Mouse (Mus musculus) c-Kit-positive CD71-positive TER-119-positive erythroid progenitor cells, embryonic 14.5 days (primary cell): ENCODE measurements around the gene Carhsp1.
A peak's percentile ranks its signal among the peaks of the same experiment; 100 is the strongest.

Source experiments
- DNase-seq: peaks from one replicate; pipeline ENCODE4 v3.0.0-alpha.2; 2013; ENCODE audit warnings: low spot score

The Carhsp1 gene

GRCm38 (mm10) chr16:8675559-8675958 is 3.6 kb upstream of the Carhsp1 start:
- DNase-seq: peak; percentile 65

GRCm38 (mm10) chr16:8674165-8674564 is 2.2 kb upstream of the Carhsp1 start:
- DNase-seq: peak; percentile 77

- no peak for DNase-seq
Observed at GRCm38 (mm10) chr16:8673343-8673742, 1.4 kb upstream of the Carhsp1 start.

GRCm38 (mm10) chr16:8672811-8673210 is 856 bp upstream of the Carhsp1 start:
- DNase-seq: no peak

- DNase-seq: no peak
Observed at GRCm38 (mm10) chr16:8672350-8672687, 364 bp upstream of the Carhsp1 start.

GRCm38 (mm10) chr16:8670041-8671035 is 1.6 kb downstream of the Carhsp1 start:
- DNase-seq: no peak

- no peak for DNase-seq
Observed at GRCm38 (mm10) chr16:8669432-8669831, 2.5 kb downstream of the Carhsp1 start.

GRCm38 (mm10) chr16:8668386-8668785 is 3.6 kb downstream of the Carhsp1 start:
- DNase-seq: no peak

- DNase-seq: no peak
Observed at GRCm38 (mm10) chr16:8667814-8668213, 4.1 kb downstream of the Carhsp1 start.

GRCm38 (mm10) chr16:8667261-8667660 is 4.7 kb downstream of the Carhsp1 start:
- no peak for DNase-seq

- DNase-seq: no peak
Observed at GRCm38 (mm10) chr16:8666452-8666851, 5.5 kb downstream of the Carhsp1 start.

GRCm38 (mm10) chr16:8665367-8665766 is 6.6 kb downstream of the Carhsp1 start:
- DNase-seq: no peak

- DNase-seq: no peak
Observed at GRCm38 (mm10) chr16:8663606-8664539, 8.1 kb downstream of the Carhsp1 start.

- DNase-seq: no peak
Observed at GRCm38 (mm10) chr16:8663022-8663421, 8.9 kb downstream of the Carhsp1 start.

- DNase-seq: no peak
Observed at GRCm38 (mm10) chr16:8658764-8659163, 13.2 kb downstream of the Carhsp1 start.

GRCm38 (mm10) chr16:8658349-8658748 is 13.6 kb downstream of the Carhsp1 start:
- no peak for DNase-seq

GRCm38 (mm10) chr16:8656256-8656655 is 15.7 kb downstream of the Carhsp1 start:
- DNase-seq: no peak

- no peak for DNase-seq
Observed at GRCm38 (mm10) chr16:8655599-8655998, 16.4 kb downstream of the Carhsp1 start.

- DNase-seq: no peak
Observed at GRCm38 (mm10) chr16:8655108-8655507, 16.8 kb downstream of the Carhsp1 start.

- no peak for DNase-seq
Observed at GRCm38 (mm10) chr16:8650007-8650406, 21.9 kb downstream of the Carhsp1 start.

GRCm38 (mm10) chr16:8645546-8645945 is 26.4 kb downstream of the Carhsp1 start:
- DNase-seq: no peak

GRCm38 (mm10) chr16:8643855-8644254 is 28.1 kb downstream of the Carhsp1 start:
- DNase-seq: peak; percentile 53
